Mouse (Mus musculus) heart, postnatal 0 days (tissue): Measurements from ENCODE around the gene Zbtb18. TPM values are rescaled to one million over a fixed set of nuclear protein-coding genes. Genes with fewer than 3 reads are reported as not detected.

Experiments used
- ATAC-seq: fragments of 200-750 bp; cut with Nextera tagmentation; 2 replicates; pipeline ENCODE4 v1.8.0; 2017; ENCODE audit warnings: low read depth, moderate number of reproducible peaks, moderate library complexity; ENCODE audit not compliant: insufficient read depth
- DNase-seq: peaks from one replicate; pipeline ENCODE4 v3.0.0-alpha.2; 2016; ENCODE audit warnings: low spot score
- H3K27ac ChIP-seq: fragments of 300-500 bp; sonication (generic); 2 replicates; pipeline ENCODE4 v1.5.1; 2014; ENCODE audit warnings: low read depth, mild to moderate bottlenecking
- H3K27me3 ChIP-seq: fragments of 300-500 bp; sonication (generic); 2 replicates; pipeline ENCODE4 v1.6.1; 2014; ENCODE audit warnings: low read length, mixed read lengths; ENCODE audit not compliant: control insufficient read depth, insufficient read depth
- H3K36me3 ChIP-seq: fragments of 300-500 bp; sonication (generic); replicated peaks from 2 replicates; pipeline ENCODE4 v1.6.1; 2014; ENCODE audit warnings: low read length, mixed read lengths; ENCODE audit not compliant: control insufficient read depth, insufficient read depth
- H3K4me1 ChIP-seq: fragments of 300-500 bp; sonication (generic); 2 replicates; pipeline ENCODE4 v1.6.1; 2014; ENCODE audit warnings: antibody characterized with exemption; ENCODE audit not compliant: control insufficient read depth, insufficient read depth
- H3K4me2 ChIP-seq: fragments of 300-500 bp; sonication (generic); 2 replicates; pipeline ENCODE4 v1.6.1; 2014; ENCODE audit warnings: low read depth, mild to moderate bottlenecking, low read length, moderate library complexity
- H3K4me3 ChIP-seq: fragments of 300-500 bp; sonication (generic); 2 replicates; pipeline ENCODE4 v1.5.1; 2014; ENCODE audit warnings: low read depth, low read length
- H3K9ac ChIP-seq: fragments of 300-500 bp; sonication (generic); replicated peaks from 2 replicates; pipeline ENCODE4 v1.6.1; 2014; ENCODE audit warnings: low read depth, low read length, mixed read lengths
- H3K9me3 ChIP-seq: fragments of 300-500 bp; sonication (generic); replicated peaks from 2 replicates; pipeline ENCODE4 v1.6.1; 2016; ENCODE audit warnings: low read length; ENCODE audit not compliant: control insufficient read depth
- CTCF ChIP-seq: IDR thresholded peaks from 2 replicates; pipeline ENCODE4 v1.5.1; 2016; ENCODE audit warnings: antibody characterized with exemption, control low read depth, low read depth
- EP300 ChIP-seq: IDR thresholded peaks from 2 replicates; pipeline ENCODE4 v1.6.1; 2016; ENCODE audit warnings: antibody characterized with exemption, low read depth
- WGBS: fragments of 180-500 bp; shearing (Covaris S2); extraction: QIAGEN DNeasy Blood & Tissue Kit; methylation state at CpG from one replicate; pipeline ENCODE4 v1.1.7; 2014; 5-methylcytosine and 5-hydroxymethylcytosine counted together
- polyA plus RNA-seq: library from polyadenylated mRNA; unstranded; fragments of >200 nt; fragmentation: Nextera tagmentation; extraction: Ambion mirVana; gene quantifications from 2 replicates; pipeline ENCODE4 v1.2.1, GENCODE M21; 2015
- total RNA-seq: library from RNA; depleted of rRNA; stranded (reverse); fragments of >200 nt; gene quantifications from 2 replicates; pipeline ENCODE4 v1.2.3, GENCODE M21; 2014; ENCODE audit warnings: low replicate concordance

Zbtb18 gene
- total and polyA plus RNA-seq, 2 experiments from 2014 or later: 1.7 to 15.2 TPM

GRCm38 (mm10) chr1:177470091-177470490, 27.9 kb downstream of the Zbtb18 start:
- TF ChIP-seq CTCF: no peak
- no peak for TF ChIP-seq EP300
- Histone ChIP-seq H3K9me3 (no peaks in the 10 kb centered on the region), H3K27me3 (no peaks in the 10 kb centered on the region), H3K4me2 (no peak overlapping the region), H3K4me1 (no peaks in the 10 kb centered on the region), H3K9ac (no peak overlapping the region), H3K27ac (no peak overlapping the region), H3K4me3 (no peak overlapping the region), H3K36me3 (no peaks in the 10 kb centered on the region)
- DNase-seq (peak; percentile 42), ATAC-seq (peak; percentile 66)
- 51% methylated on average over 4 of the region's 4 CpGs for WGBS

DNA sequence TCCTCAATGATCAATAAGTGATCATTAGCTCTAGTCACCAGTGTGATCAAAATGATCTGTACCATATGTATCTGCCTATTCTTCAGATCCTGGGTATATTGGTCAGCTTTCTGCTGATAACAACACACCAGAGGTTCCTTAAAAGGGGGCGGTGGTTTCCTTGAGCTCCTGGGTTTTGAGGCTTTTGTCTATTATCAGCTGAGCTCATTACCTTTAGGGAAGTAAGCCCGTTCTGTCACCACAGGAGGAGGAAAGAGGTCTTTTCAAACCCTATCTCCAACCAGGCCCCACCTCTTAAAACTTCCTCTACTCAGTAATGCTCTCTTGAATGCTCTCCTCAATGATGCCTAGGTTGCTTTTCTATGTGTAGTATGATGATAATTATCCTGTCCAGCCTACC, 28.8 kb downstream of the Zbtb18 start:
- DNase-seq: no peak
- TF ChIP-seq EP300: no peak
- no peak for TF ChIP-seq CTCF
- no peak overlapping the region for H3K27ac ChIP-seq
- no peaks in the 10 kb centered on the region for H3K27me3 ChIP-seq
- H3K4me2 ChIP-seq: no peak overlapping the region
- 60% methylated on average over 2 of the region's 2 CpGs for WGBS
- ATAC-seq: no peak
- H3K9me3 ChIP-seq: no peaks in the 10 kb centered on the region
- H3K4me1 ChIP-seq: no peaks in the 10 kb centered on the region
- H3K4me3 ChIP-seq: no peak overlapping the region
- no peak overlapping the region for H3K9ac ChIP-seq
- H3K36me3 ChIP-seq: no peaks in the 10 kb centered on the region

DNA sequence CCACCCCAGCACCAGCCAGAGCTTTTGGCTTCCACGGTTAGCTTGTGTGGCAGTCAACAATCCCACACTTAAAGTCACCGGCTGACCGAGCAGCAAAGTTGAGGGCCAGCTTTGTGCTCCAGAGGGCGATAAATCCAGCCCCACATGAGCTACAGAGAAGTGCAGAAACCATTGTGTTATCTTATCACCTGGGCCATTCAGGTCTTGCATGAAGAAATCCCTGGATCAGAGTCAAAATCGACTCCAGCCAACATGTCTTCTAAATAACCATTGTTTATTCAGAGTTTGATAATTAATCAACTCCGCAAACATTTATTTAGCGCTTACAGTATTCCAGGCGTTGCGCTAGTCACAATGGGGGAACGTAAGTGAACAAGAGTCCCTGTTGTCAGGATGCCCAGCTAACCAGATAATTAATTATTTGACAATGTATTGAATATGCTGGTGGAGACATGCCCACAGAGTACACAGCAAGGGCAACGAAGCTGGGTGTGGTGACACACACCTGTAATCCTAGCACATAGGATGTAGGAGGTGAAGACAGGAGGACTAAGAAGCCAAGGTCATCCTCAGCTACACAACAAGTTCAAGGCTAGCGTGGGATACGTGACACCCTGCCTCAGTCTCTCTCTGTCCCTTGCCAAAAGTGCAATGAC, 33.5 kb downstream of the Zbtb18 start:
- WGBS: 70% methylated on average over 13 of the region's 13 CpGs
- no peak overlapping the region for H3K4me2 ChIP-seq
- no peaks in the 10 kb centered on the region for H3K36me3 ChIP-seq
- ATAC-seq: no peak
- no peaks in the 10 kb centered on the region for H3K4me1 ChIP-seq
- no peak for DNase-seq
- H3K27ac ChIP-seq: no peak overlapping the region
- no peaks in the 10 kb centered on the region for H3K9me3 ChIP-seq
- no peak overlapping the region for H3K4me3 ChIP-seq
- H3K27me3 ChIP-seq: no peaks in the 10 kb centered on the region
- TF ChIP-seq CTCF (no peak), EP300 (no peak)
- H3K9ac ChIP-seq: no peak overlapping the region

- Histone ChIP-seq H3K9ac (no peak overlapping the region), H3K9me3 (no peaks in the 10 kb centered on the region), H3K4me2 (no peak overlapping the region), H3K27me3 (no peaks in the 10 kb centered on the region), H3K36me3 (no peaks in the 10 kb centered on the region), H3K4me3 (no peak overlapping the region), H3K27ac (no peak overlapping the region), H3K4me1 (no peaks in the 10 kb centered on the region)
- no peak for TF ChIP-seq CTCF
- no peak for TF ChIP-seq EP300
- ATAC-seq: no peak
- no peak for DNase-seq
- 64% methylated on average over 2 of the region's 2 CpGs for WGBS
Measured at GRCm38 (mm10) chr1:177478578-177478977, 36.4 kb downstream of the Zbtb18 start.

DNA sequence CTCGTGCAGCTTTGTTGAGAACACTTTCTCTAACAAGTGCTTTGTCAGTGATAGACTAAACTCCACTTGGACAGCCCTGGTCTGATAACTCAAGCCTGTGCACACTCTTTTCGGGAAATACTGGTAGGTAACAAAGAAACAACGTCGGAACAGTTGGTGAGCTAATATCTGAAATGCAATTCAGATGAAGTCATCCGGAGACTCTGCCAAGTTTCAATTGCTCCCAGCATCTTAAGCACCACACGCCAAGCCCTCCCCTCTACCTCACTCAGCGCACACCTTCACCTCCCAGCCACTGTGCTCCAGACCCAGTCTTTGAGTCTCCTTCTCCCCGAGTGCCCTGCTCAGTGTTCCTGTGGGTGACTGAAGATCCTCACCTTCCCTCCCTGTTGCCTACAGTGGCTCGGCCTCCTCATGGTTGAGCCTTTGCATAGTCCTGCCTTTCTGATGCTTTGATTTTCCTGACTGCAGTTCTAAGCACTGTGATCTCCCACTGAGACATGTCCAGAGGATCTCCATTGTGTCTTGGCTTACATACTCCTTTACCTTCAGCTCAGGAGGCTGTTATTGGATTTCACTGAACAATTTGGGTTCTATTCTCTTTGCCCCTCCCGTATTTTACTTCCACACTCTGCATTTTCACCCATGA, 37.3 kb downstream of the Zbtb18 start:
- no peaks in the 10 kb centered on the region for H3K9me3 ChIP-seq
- no peaks in the 10 kb centered on the region for H3K27me3 ChIP-seq
- no peak overlapping the region for H3K4me3 ChIP-seq
- DNase-seq: peak; percentile 35
- 0 out of 2 replicates have a peak, but pooled peaks have one; percentile 33 for ATAC-seq
- 23% methylated on average over 10 of the region's 10 CpGs for WGBS
- no peak overlapping the region for H3K27ac ChIP-seq
- H3K9ac ChIP-seq: no peak overlapping the region
- no peak overlapping the region for H3K4me2 ChIP-seq
- H3K4me1 ChIP-seq: no peaks in the 10 kb centered on the region
- TF ChIP-seq CTCF: no peak
- TF ChIP-seq EP300: no peak
- no peaks in the 10 kb centered on the region for H3K36me3 ChIP-seq

DNA sequence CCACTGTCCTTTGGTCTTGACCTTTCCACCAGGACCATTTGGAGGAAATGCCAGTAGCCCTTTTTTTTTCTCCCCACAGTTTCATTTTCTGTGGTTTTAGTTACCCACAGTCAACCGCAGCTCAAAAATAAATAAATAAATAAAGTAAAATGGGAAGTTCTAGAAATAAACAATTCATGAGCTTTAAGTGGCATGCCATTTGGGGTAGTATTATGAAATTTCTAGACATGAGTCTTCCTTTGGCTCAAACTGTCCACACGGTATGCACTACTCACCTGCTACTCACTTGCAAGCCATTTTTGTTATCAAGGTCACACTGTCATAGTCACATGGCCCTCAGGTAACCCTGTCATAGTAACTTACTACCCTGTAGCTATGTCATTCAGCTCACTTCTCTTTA, 41.5 kb downstream of the Zbtb18 start:
- H3K27ac ChIP-seq: no peak overlapping the region
- DNase-seq (no peak), ATAC-seq (no peak)
- H3K36me3 ChIP-seq: no peaks in the 10 kb centered on the region
- H3K4me1 ChIP-seq: no peaks in the 10 kb centered on the region
- WGBS: 89% methylated on average over 2 of the region's 2 CpGs
- H3K9ac ChIP-seq: no peak overlapping the region
- no peaks in the 10 kb centered on the region for H3K9me3 ChIP-seq
- H3K4me2 ChIP-seq: no peak overlapping the region
- no peaks in the 10 kb centered on the region for H3K27me3 ChIP-seq
- no peak for TF ChIP-seq EP300
- no peak for TF ChIP-seq CTCF
- H3K4me3 ChIP-seq: no peak overlapping the region
